Mouse (Mus musculus): Measurements from ENCODE around the gene Ddx54. TPM values are rescaled to one million over a fixed set of nuclear protein-coding genes. Genes with fewer than 3 reads are reported as not detected.

The Ddx54 gene
- polyA plus RNA-seq, 1 experiment from 2014 or later, result 34.8 TPM

- Histone ChIP-seq H3K4me2 (ENCODE audit: low read length) (peak overlapping the region; percentile 58; the same call in 1 of the 2 replicates), H3K36me3 (ENCODE audit: insufficient read depth, low read length) (no peaks in the 10 kb centered on the region), H3K27me3 (ENCODE audit: insufficient read depth, low read length) (peaks cover 11% of the 10 kb centered on the region), H3K4me3 (replicated peaks; ENCODE audit: low read depth, low read length) (no peak overlapping the region), H3K27ac (no peak overlapping the region), H3K9me3 (replicated peaks; ENCODE audit: low read length) (no peaks in the 10 kb centered on the region), H3K9ac (ENCODE audit: low read depth, low read length) (no peak overlapping the region), H3K4me1 (replicated peaks; ENCODE audit: insufficient read depth, low read length) (peaks cover 6% of the 10 kb centered on the region)
- 22% methylated on average over 12 of the region's 12 CpGs for WGBS
- TF ChIP-seq CTCF (IDR thresholded peaks at IDR 0.05; ENCODE audit: low read depth), result peak; percentile 26
- ATAC-seq (replicated peaks; ENCODE audit: low FRiP score, low read depth) (no peak), DNase-seq (ENCODE audit: low spot score) (no peak)
Measured at GRCm38 (mm10) chr5:120647814-120648491, 35.4 kb downstream of the Ddx54 start.

GRCm38 (mm10) chr5:120648569-120649373 is 36.2 kb downstream of the Ddx54 start, which contains the start of gene Rasal1:
Gene Rasal1 (plus strand): TSS chr5:120648812.
- H3K4me3 ChIP-seq (replicated peaks; ENCODE audit: low read depth, low read length), result peak within 1 kb of the TSS; percentile 28
- peaks cover 6% of the 10 kb centered on the region for H3K4me1 ChIP-seq (replicated peaks; ENCODE audit: insufficient read depth, low read length)
- ATAC-seq (replicated peaks; ENCODE audit: low FRiP score, low read depth) (peak; percentile 51), DNase-seq (ENCODE audit: low spot score) (peak; percentile 46)
- WGBS, result 1% methylated on average over 53 of the region's 53 CpGs
- 0 out of 2 replicates have a peak within 1 kb of the TSS, but pooled peaks have one; percentile 35 for H3K9ac ChIP-seq (ENCODE audit: low read depth, low read length)
- no peaks in the 10 kb centered on the region for H3K9me3 ChIP-seq (replicated peaks; ENCODE audit: low read length)
- peak; percentile 56 for TF ChIP-seq CTCF (IDR thresholded peaks at IDR 0.05; ENCODE audit: low read depth)
- H3K36me3 ChIP-seq (ENCODE audit: insufficient read depth, low read length), result no peaks in the 10 kb centered on the region
- H3K27me3 ChIP-seq (ENCODE audit: insufficient read depth, low read length), result peaks cover 11% of the 10 kb centered on the region
- H3K4me2 ChIP-seq (ENCODE audit: low read length), result peak within 1 kb of the TSS; percentile 58
- H3K27ac ChIP-seq, result no peak within 1 kb of the TSS

DNA sequence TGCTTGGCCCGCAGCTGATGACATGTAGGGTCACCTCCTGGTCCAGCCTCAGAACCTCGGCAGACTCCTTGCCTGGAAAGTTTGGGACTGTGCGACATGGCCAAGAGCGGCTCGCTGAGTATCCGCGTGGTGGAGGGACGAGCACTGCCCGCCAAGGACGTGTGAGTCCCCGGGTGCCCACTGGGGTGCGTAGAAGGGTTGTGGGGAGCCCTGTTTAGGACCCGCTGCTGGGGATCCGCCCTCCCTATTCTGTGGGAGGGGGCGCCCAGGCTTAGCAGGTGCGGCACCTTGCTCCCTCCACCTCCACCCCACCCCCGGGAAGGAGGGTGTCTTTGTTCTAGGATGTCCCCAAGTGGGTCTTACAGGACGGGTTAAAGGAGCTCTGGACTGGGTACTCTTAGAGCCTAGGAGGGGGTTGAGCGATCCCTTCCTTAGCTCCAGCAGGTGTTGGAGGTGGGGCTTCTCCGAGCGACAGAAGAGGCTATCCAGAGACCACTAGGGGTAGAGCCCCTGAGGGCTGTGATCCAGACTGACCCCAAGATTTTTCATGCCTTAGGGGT is 36.9 kb downstream of the Ddx54 start:
- Histone ChIP-seq H3K4me1 (replicated peaks; ENCODE audit: insufficient read depth, low read length) (peaks cover 6% of the 10 kb centered on the region), H3K4me3 (replicated peaks; ENCODE audit: low read depth, low read length) (peak overlapping the region; percentile 28), H3K27ac (no peak overlapping the region), H3K36me3 (ENCODE audit: insufficient read depth, low read length) (no peaks in the 10 kb centered on the region), H3K27me3 (ENCODE audit: insufficient read depth, low read length) (peaks cover 11% of the 10 kb centered on the region), H3K4me2 (ENCODE audit: low read length) (peak overlapping the region; percentile 58), H3K9ac (ENCODE audit: low read depth, low read length) (0 out of 2 replicates have a peak overlapping the region, but pooled peaks have one; percentile 35), H3K9me3 (replicated peaks; ENCODE audit: low read length) (no peaks in the 10 kb centered on the region)
- under 1% methylated on average over 20 of the region's 21 CpGs for WGBS
- DNase-seq (ENCODE audit: low spot score) (no peak), ATAC-seq (replicated peaks; ENCODE audit: low FRiP score, low read depth) (peak; percentile 44)
- TF ChIP-seq CTCF (IDR thresholded peaks at IDR 0.05; ENCODE audit: low read depth), result no peak

DNA sequence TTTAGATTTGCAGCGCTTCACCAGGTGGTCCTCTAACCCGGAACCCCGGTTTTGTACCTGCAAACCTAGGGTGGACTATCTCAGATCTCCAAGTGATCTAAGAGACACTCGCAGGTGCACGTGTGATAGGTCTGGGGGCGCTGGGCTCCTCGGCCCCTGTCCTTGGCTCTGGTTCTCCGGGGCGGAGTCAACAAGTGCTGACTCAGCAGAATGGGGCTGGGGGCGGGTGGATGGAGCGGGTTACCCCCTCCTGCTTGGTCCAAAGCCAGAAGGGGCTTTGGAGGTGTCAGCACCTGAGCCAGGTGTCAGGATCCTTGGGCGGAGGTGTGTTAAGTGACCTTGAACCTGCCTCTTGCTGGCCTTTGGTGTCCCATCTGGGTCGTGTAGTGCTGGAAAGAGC is 37.4 kb downstream of the Ddx54 start:
- H3K27me3 ChIP-seq (ENCODE audit: insufficient read depth, low read length), result peaks cover 11% of the 10 kb centered on the region
- peaks cover 6% of the 10 kb centered on the region for H3K4me1 ChIP-seq (replicated peaks; ENCODE audit: insufficient read depth, low read length)
- H3K27ac ChIP-seq, result no peak overlapping the region
- H3K36me3 ChIP-seq (ENCODE audit: insufficient read depth, low read length), result no peaks in the 10 kb centered on the region
- H3K4me2 ChIP-seq (ENCODE audit: low read length), result no peak overlapping the region
- DNase-seq (ENCODE audit: low spot score), result no peak
- ATAC-seq (replicated peaks; ENCODE audit: low FRiP score, low read depth), result no peak
- TF ChIP-seq CTCF (IDR thresholded peaks at IDR 0.05; ENCODE audit: low read depth), result no peak
- no peak overlapping the region for H3K4me3 ChIP-seq (replicated peaks; ENCODE audit: low read depth, low read length)
- no peak overlapping the region for H3K9ac ChIP-seq (ENCODE audit: low read depth, low read length)
- WGBS, result 26% methylated on average over 13 of the region's 13 CpGs
- H3K9me3 ChIP-seq (replicated peaks; ENCODE audit: low read length), result no peaks in the 10 kb centered on the region

DNA sequence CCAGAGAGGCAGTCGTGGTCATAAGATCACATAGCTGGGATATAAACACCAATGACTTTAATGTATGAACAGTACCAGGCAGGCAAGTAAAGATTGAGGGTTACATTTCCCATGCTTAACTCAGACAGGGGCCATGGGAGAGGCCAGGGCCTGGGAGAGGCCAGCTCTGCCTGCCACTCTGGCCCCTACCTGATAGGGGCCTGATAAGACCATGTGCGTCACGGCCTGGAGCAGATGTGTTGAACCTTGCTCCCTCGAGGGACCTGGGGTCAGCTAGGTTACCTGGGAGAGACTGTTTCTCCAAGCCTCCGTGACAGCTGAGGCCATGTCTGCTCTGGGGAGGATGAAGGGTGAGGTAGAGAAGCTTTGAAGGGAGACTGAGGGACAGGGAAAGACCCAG is 38.7 kb downstream of the Ddx54 start:
- WGBS, result 45% methylated on average over 5 of the region's 5 CpGs
- no peak for DNase-seq (ENCODE audit: low spot score)
- H3K4me1 ChIP-seq (replicated peaks; ENCODE audit: insufficient read depth, low read length), result peaks cover 6% of the 10 kb centered on the region
- no peaks in the 10 kb centered on the region for H3K36me3 ChIP-seq (ENCODE audit: insufficient read depth, low read length)
- H3K27me3 ChIP-seq (ENCODE audit: insufficient read depth, low read length), result peaks cover 11% of the 10 kb centered on the region
- TF ChIP-seq CTCF (IDR thresholded peaks at IDR 0.05; ENCODE audit: low read depth), result no peak
- H3K4me2 ChIP-seq (ENCODE audit: low read length), result no peak overlapping the region
- H3K9me3 ChIP-seq (replicated peaks; ENCODE audit: low read length), result no peaks in the 10 kb centered on the region
- no peak overlapping the region for H3K4me3 ChIP-seq (replicated peaks; ENCODE audit: low read depth, low read length)
- ATAC-seq (replicated peaks; ENCODE audit: low FRiP score, low read depth), result no peak
- no peak overlapping the region for H3K27ac ChIP-seq
- H3K9ac ChIP-seq (ENCODE audit: low read depth, low read length), result no peak overlapping the region
